Mouse (Mus musculus): ENCODE results near the gene Olfr77. TPM values are rescaled to one million over a fixed set of nuclear protein-coding genes. Genes with fewer than 3 reads are reported as not detected.

Gene Olfr77
- not detected in 2 replicates for polyA plus RNA-seq (2012; rRNA removed)

DNA sequence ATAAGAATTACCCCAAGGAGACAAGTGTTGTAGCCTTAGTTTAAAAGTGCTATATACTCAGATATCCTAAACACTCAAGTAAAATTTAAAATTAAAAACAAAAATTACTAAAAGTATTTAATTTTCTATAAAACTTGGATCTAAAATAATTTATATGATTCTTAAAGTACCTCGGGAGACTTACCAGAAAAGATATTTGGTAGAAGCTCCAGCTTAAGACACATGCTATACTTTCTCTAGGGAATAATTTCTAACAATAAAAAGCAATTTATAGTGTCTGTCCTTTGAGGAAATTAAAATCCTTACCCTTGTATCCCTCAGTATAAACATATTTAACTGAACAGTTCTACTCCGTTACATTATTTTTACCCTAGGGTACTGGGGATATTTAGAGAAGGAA, at the start of gene Olfr77:
Gene Olfr77 (plus strand): TSS at position 301 of the 400 bp plus-strand sequence.

DNA sequence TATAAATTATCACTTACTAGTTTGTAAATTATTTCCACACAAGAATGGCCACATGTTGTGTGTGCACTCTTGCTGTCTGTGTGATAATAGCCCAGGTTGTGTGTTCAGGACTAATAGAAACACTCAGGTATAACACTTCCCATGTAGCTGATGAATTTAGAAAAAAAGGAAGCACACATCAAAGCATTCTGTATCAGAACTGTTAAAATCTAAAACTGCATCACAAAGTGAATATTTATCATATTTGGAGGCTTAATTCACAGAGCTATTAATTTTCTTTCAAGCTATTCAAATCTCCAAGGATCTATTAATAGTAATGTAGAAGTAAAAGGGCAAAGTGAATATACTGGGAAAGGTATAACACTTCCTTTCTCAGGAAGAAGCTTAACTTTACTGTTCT, 28.8 kb upstream of the Olfr77 start, which contains the start of gene Olfr862:
Gene Olfr862 (minus strand): TSS at position 101 of the 400 bp plus-strand sequence.

Other genes with a start within 250 kb of the Olfr77 start
- gene Olfr857, start 207.4 kb upstream of the Olfr77 start, polyA plus RNA-seq (2012; rRNA removed), result not detected in 2 replicates
- not detected in 2 replicates for gene Olfr58, start 136.6 kb upstream of the Olfr77 start, polyA plus RNA-seq (2012; rRNA removed)
- not detected in 2 replicates for gene Olfr859, start 112.0 kb upstream of the Olfr77 start, polyA plus RNA-seq (2012; rRNA removed)
- not detected in 2 replicates for gene Olfr860, start 67.1 kb upstream of the Olfr77 start, polyA plus RNA-seq (2012; rRNA removed)
- gene Olfr862, start 28.9 kb upstream of the Olfr77 start, polyA plus RNA-seq (2012; rRNA removed), result not detected in 2 replicates
- gene Olfr866, start 111.2 kb downstream of the Olfr77 start, polyA plus RNA-seq (2012; rRNA removed), result not detected in 2 replicates
- not detected in 2 replicates for gene Olfr867, start 140.7 kb downstream of the Olfr77 start, polyA plus RNA-seq (2012; rRNA removed)
- not detected in 2 replicates for gene Olfr868, start 181.8 kb downstream of the Olfr77 start, polyA plus RNA-seq (2012; rRNA removed)
- gene Olfr869, start 212.1 kb downstream of the Olfr77 start, polyA plus RNA-seq (2012; rRNA removed), result not detected in 2 replicates

Data from stomach, adult 2 months (tissue).